Mouse (Mus musculus) G1E (cell line): ENCODE results near the gene Dab1.

ENCODE experiments used
- CTCF ChIP-seq: IDR thresholded peaks from 2 replicates; pipeline ENCODE4 v1.5.1; 2012; ENCODE audit warnings: low read depth, low read length, inconsistent platforms, mixed read lengths
- GATA1 ChIP-seq: IDR thresholded peaks from 2 replicates; pipeline ENCODE4 v1.6.1; 2012; ENCODE audit warnings: borderline replicate concordance, low read length, inconsistent platforms, mixed read lengths
- GATA2 ChIP-seq: IDR thresholded peaks from 2 replicates; pipeline ENCODE4 v1.6.1; 2012; ENCODE audit warnings: low read depth, low read length, inconsistent platforms, borderline replicate concordance
- POLR2AphosphoS5 ChIP-seq: IDR thresholded peaks from 2 replicates; pipeline ENCODE4 v1.6.1; 2012; ENCODE audit warnings: low read depth, low read length, inconsistent platforms; ENCODE audit not compliant: insufficient replicate concordance

DNA sequence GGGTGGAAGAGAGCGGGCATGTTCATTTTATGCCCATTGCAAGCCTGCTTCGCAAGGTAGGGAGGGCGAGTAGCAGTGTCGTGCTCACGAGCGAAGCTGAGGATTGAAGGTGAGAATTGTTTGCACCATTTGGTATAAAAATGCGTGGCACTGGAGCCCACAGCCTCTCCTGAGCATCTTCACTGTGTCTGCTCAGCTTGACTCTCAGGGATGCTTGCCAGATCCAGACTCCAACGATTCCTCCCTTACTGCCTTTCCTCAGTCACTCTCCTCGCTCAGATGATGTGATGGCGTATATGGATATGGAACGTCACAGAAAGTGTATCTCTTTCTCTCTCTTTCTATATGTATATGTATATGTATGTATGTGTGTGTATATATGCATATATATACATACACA lies 813.0 kb downstream of the Dab1 start:
- TF ChIP-seq CTCF = no peak
- TF ChIP-seq GATA1 = no peak
- no peak for TF ChIP-seq GATA2
- no peak for TF ChIP-seq POLR2AphosphoS5
